Mouse (Mus musculus) thymus, adult 2 months (tissue): ENCODE measurements around the gene Faxc.

ENCODE experiments used
- CTCF ChIP-seq: fragments of 200-500 bp; IDR thresholded peaks from 2 replicates; pipeline ENCODE4 v1.5.1; 2012; ENCODE audit warnings: mild to moderate bottlenecking, control low read depth, low read length, moderate library complexity, borderline replicate concordance; ENCODE audit not compliant: control insufficient read depth, poor library complexity, insufficient read depth; ENCODE audit errors: extremely low read depth
- POLR2A ChIP-seq: fragments of 200-500 bp; IDR thresholded peaks from 2 replicates; pipeline ENCODE4 v1.6.1; 2012; ENCODE audit warnings: mild to moderate bottlenecking, low read length, control low read depth, moderate library complexity; ENCODE audit not compliant: control insufficient read depth, poor library complexity, insufficient read depth; ENCODE audit errors: extremely low read depth

DNA sequence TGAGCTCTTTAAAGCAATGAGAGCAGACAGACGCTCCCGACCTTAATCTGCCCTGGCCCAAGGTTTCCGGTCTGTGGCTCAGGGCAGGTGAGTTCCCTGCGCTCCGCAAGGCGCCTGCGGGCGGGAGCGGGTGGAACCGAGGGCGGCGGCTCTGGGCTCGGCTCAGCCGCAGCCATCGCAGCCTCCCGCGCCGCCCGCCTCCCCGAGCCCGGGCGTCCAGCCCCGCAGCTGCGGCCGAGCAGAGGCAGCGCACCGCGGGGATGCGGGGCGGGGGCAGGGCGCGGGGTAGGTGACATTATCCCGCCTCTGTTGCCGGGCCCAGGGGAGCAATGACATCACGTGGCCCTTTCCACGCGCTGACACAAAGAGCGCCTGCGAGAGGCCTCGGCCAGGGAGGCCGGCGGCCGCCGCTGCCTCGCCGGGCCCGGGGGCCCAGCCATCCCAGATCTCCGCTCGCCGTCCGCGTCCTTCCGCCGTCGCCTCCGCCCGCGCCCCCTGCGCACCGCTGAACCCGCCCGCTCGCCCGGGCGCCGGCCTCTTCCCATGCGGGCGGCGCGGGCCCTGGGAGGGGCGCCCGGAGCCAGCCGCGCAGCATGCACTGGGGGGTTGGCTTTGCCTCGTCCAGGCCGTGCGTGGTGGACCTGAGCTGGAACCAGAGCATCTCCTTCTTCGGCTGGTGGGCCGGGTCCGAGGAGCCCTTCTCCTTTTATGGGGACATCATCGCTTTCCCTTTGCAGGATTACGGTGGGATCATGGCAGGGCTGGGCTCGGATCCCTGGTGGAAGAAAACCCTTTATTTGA is at the start of gene Faxc:
- TF ChIP-seq CTCF (no peak), POLR2A (no peak)
